Mouse (Mus musculus): ENCODE results near the gene Shisa3.

DNA sequence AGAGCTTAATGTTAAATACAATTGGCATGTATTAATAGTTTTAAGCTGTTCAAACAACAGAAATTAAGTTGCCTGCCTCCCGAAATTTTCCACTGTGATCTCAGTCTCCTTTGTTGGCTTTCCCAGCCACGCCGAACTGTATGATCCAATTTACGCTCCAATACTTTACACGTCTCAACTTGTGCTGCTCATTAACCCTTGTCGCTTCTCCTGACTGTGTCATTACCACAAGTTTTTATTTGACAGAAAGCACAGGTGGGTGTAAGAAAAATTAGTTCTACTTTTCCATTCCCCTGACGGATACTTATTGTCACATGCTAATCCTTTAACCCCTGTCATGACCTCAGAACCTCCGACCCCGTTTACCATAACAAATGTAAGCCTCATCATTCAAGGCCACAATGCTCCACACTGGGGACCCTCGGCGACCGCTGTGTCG is 49.2 kb downstream of the Shisa3 start:
- TF ChIP-seq POLR2A (IDR thresholded peaks at IDR 0.05; ENCODE audit: control insufficient read depth, low read depth, low read length), result no peak
- TF ChIP-seq CTCF (IDR thresholded peaks at IDR 0.05; ENCODE audit: control insufficient read depth, insufficient read depth, insufficient replicate concordance, low read depth, low read length), result no peak
